Mouse (Mus musculus): ENCODE results near the gene Lrrc66. TPM values are rescaled to one million over a fixed set of nuclear protein-coding genes. Genes with fewer than 3 reads are reported as not detected.

Gene Lrrc66
- total and polyA plus RNA-seq, 3 experiments, result 1.1 TPM; not detected in 1

DNA sequence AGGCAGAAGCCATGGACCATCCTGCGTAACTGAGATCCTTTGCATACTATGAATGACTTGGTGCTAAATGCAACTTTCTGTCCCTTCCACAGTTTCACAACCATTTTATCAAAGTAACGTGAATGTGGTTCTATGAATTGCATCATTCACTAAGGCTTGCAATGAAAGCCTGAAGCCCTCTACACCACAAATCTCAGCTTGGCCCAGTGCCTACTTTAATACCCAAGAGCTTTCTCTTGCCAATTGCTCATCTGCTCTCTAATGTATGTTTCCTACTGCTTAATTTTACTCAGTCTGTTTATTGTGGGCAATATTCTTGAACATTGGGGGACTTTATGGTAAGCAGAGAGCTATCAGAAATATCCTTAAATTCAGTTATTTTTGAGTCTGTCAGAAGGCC lies 59.5 kb downstream of the Lrrc66 start:
- Histone ChIP-seq H3K9ac (ENCODE audit: control insufficient read depth, low read depth, low read length, poor library complexity, severe bottlenecking) (no peak overlapping the region), H3K36me3 (ENCODE audit: control insufficient read depth in 1 of 2, insufficient read depth in 2 of 2, low read length in 2 of 2) (no peaks in the 10 kb centered on the region), H3K79me2 (ENCODE audit: control insufficient read depth, insufficient read depth, low read length, poor library complexity) (no peaks in the 10 kb centered on the region), H3K27me3 (ENCODE audit: control insufficient read depth in 1 of 2, insufficient read depth in 2 of 2, low read length in 2 of 2) (peaks cover 0 to 1% of the 10 kb centered on the region in 2 experiments; a peak in 2 of 4 replicates), H3K4me1 (ENCODE audit: control insufficient read depth in 1 of 2, insufficient read depth in 2 of 2, low read length in 2 of 2) (no peaks in the 10 kb centered on the region), H3K9me3 (replicated peaks; ENCODE audit: insufficient read depth, low read length) (no peaks in the 10 kb centered on the region), H3K27ac (ENCODE audit: control insufficient read depth, low read depth, low read length) (no peak overlapping the region), H3K4me3 (ENCODE audit: control insufficient read depth in 1 of 2, insufficient read depth in 1 of 2, low read depth in 2 of 2, low read length in 2 of 2) (no peak overlapping the region)
- DNase-seq (ENCODE audit: low read depth, low spot score), result no peak
- TF ChIP-seq RAD21 (IDR thresholded peaks at IDR 0.05; ENCODE audit: low read depth, low read length) (no peak), ZKSCAN1 (IDR thresholded peaks at IDR 0.05; ENCODE audit: low read depth, low read length) (no peak), HCFC1 (IDR thresholded peaks at IDR 0.05; ENCODE audit: low read depth, low read length) (no peak), JUND (IDR thresholded peaks at IDR 0.05; ENCODE audit: low read depth, low read length) (no peak), ZMIZ1 (IDR thresholded peaks at IDR 0.05; ENCODE audit: low read depth, low read length) (no peak)

- Histone ChIP-seq H3K4me1 (ENCODE audit: control insufficient read depth in 1 of 2, insufficient read depth in 2 of 2, low read length in 2 of 2) (no peaks in the 10 kb centered on the region), H3K27ac (ENCODE audit: control insufficient read depth, low read depth, low read length) (no peak overlapping the region), H3K9ac (ENCODE audit: control insufficient read depth, low read depth, low read length, poor library complexity, severe bottlenecking) (no peak overlapping the region), H3K36me3 (ENCODE audit: control insufficient read depth in 1 of 2, insufficient read depth in 2 of 2, low read length in 2 of 2) (no peaks in the 10 kb centered on the region), H3K27me3 (ENCODE audit: control insufficient read depth in 1 of 2, insufficient read depth in 2 of 2, low read length in 2 of 2) (peaks cover 0 to 1% of the 10 kb centered on the region in 2 experiments; a peak in 1 of 4 replicates), H3K4me3 (ENCODE audit: control insufficient read depth in 1 of 2, insufficient read depth in 1 of 2, low read depth in 2 of 2, low read length in 2 of 2) (no peak overlapping the region), H3K9me3 (replicated peaks; ENCODE audit: insufficient read depth, low read length) (no peaks in the 10 kb centered on the region), H3K79me2 (ENCODE audit: control insufficient read depth, insufficient read depth, low read length, poor library complexity) (no peaks in the 10 kb centered on the region)
- no peak for DNase-seq (ENCODE audit: low read depth, low spot score)
- TF ChIP-seq RAD21 (IDR thresholded peaks at IDR 0.05; ENCODE audit: low read depth, low read length) (no peak), ELF1 (IDR thresholded peaks at IDR 0.05; ENCODE audit: low read depth, low read length) (no peak), NELFE (IDR thresholded peaks at IDR 0.05; ENCODE audit: low read depth, low read length) (no peak), CTCF (IDR thresholded peaks at IDR 0.05 in 2 of 3, conservative IDR thresholded peaks at IDR 0.05 in 1 of 3; ENCODE audit: control insufficient read depth in 1 of 3, insufficient read depth in 1 of 3, low read depth in 2 of 3, low read length in 3 of 3, poor library complexity in 1 of 3, severe bottlenecking in 1 of 3) (no peak), POLR2A (IDR thresholded peaks at IDR 0.05; ENCODE audit: control insufficient read depth in 1 of 2, insufficient read depth in 1 of 2, low read depth in 1 of 2, low read length in 2 of 2, poor library complexity in 1 of 2) (no peak), ZKSCAN1 (IDR thresholded peaks at IDR 0.05; ENCODE audit: low read depth, low read length) (no peak), MEF2A (IDR thresholded peaks at IDR 0.05; ENCODE audit: extremely low read depth, insufficient replicate concordance, low read depth, low read length, poor library complexity, severe bottlenecking) (no peak), EP300 (IDR thresholded peaks at IDR 0.05; ENCODE audit: low read depth in 1 of 2, low read length in 2 of 2) (no peak), POLR2AphosphoS2 (IDR thresholded peaks at IDR 0.05; ENCODE audit: low read length) (no peak), NRF1 (IDR thresholded peaks at IDR 0.05; ENCODE audit: insufficient read depth, low read depth, low read length, poor library complexity, severe bottlenecking) (no peak), ETS1 (IDR thresholded peaks at IDR 0.05; ENCODE audit: low read depth, low read length) (no peak), BHLHE40 (IDR thresholded peaks at IDR 0.05; ENCODE audit: borderline replicate concordance, low read depth, low read length) (no peak)
Observed at GRCm38 (mm10) chr5:73571395-73572156, 60.8 kb downstream of the Lrrc66 start.
